Mouse (Mus musculus) embryonic facial prominence, embryonic 12.5 days (tissue): ENCODE measurements around the gene Stk10. TPM values are rescaled to one million over a fixed set of nuclear protein-coding genes. Genes with fewer than 3 reads are reported as not detected.
A peak's percentile ranks its signal among the peaks of the same experiment; 100 is the strongest.

ENCODE experiments used
- ATAC-seq: fragments of 200-750 bp; cut with Nextera tagmentation; 2 replicates; pipeline ENCODE4 v1.8.0; 2017; ENCODE audit not compliant: insufficient number of reproducible peaks, insufficient read depth, low FRiP score, low TSS enrichment
- H3K27ac ChIP-seq: fragments of 300-500 bp; sonication (generic); 2 replicates; pipeline ENCODE4 v1.5.1; 2016; ENCODE audit warnings: mild to moderate bottlenecking
- H3K27me3 ChIP-seq: fragments of 300-500 bp; sonication (generic); 2 replicates; pipeline ENCODE4 v1.6.1; 2016; ENCODE audit warnings: mild to moderate bottlenecking, moderate library complexity
- H3K36me3 ChIP-seq: fragments of 300-500 bp; sonication (generic); 2 replicates; pipeline ENCODE4 v1.6.1; 2016; ENCODE audit warnings: mild to moderate bottlenecking
- H3K4me1 ChIP-seq: fragments of 300-500 bp; sonication (generic); 2 replicates; pipeline ENCODE4 v1.6.1; 2016
- H3K4me2 ChIP-seq: fragments of 300-500 bp; sonication (generic); replicated peaks from 2 replicates; pipeline ENCODE4 v1.6.1; 2016; ENCODE audit warnings: mild to moderate bottlenecking, moderate library complexity
- H3K4me3 ChIP-seq: fragments of 300-500 bp; sonication (generic); 2 replicates; pipeline ENCODE4 v1.5.1; 2016; ENCODE audit warnings: mild to moderate bottlenecking
- H3K9ac ChIP-seq: fragments of 300-500 bp; sonication (generic); 2 replicates; pipeline ENCODE4 v1.6.1; 2016; ENCODE audit warnings: mild to moderate bottlenecking, moderate library complexity
- H3K9me3 ChIP-seq: fragments of 300-500 bp; sonication (generic); 2 replicates; pipeline ENCODE4 v1.6.1; 2016; ENCODE audit warnings: mild to moderate bottlenecking, moderate library complexity
- WGBS: fragments of 180-500 bp; shearing (Covaris S2); methylation state at CpG from one replicate; pipeline ENCODE4 v1.1.7; 2016; 5-methylcytosine and 5-hydroxymethylcytosine counted together
- polyA plus RNA-seq: library from polyadenylated mRNA; unstranded; fragments of >200 nt; fragmentation: Nextera tagmentation; extraction: Ambion mirVana; gene quantifications from 2 replicates; pipeline ENCODE4 v1.2.1, GENCODE M21; 2016

The Stk10 gene
- polyA plus RNA-seq, 1 experiment from 2014 or later: 3.2 TPM

DNA sequence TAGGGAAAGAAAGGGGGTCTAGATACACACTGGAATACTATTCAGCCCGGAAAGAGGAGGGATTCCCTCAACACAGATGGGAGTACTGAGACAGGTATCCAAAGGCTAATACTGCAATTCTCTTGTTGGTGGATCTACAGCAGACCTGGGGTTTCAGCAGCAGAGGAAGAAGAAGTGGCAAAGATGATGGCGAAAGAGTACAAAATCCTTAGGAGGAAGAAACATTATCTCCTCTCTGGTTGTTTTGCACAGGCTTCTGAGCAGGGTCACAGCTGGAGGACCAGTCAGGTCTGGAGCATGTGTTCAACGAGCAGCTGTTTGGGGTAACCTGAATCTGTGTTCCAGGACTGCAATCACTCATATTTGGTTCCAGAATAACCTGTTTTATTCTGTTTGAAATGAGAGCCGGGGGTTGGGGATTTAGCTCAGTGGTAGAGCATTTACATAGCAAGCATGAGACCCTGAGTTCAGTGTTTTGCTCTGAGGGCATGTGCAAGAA lies 96.7 kb downstream of the Stk10 start:
- Histone ChIP-seq H3K4me3 (no peak overlapping the region), H3K36me3 (no peaks in the 10 kb centered on the region), H3K4me1 (no peaks in the 10 kb centered on the region), H3K9me3 (no peaks in the 10 kb centered on the region), H3K27me3 (no peaks in the 10 kb centered on the region), H3K4me2 (no peak overlapping the region), H3K27ac (no peak overlapping the region), H3K9ac (no peak overlapping the region)
- ATAC-seq: no peak
- 65% methylated on average over 4 of the region's 4 CpGs for WGBS

DNA sequence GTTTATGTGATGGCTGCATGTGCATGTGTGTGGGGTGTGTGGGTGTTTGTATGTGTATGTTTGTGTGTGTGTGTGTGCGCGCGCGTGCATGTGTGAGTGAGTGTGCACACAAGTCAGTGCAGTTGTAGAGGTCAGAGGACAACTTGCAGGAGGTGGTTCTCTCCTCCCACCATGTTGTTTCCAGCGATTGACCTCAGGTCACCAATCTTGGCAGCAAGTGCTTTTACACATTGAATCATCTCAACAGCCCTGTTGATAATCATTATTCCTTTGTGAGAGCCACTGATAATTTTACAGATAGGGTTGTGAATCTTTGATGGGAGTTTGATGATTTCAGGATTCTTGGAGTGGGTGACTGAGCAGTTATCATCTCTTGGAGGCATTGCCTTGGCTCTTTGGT lies 99.6 kb downstream of the Stk10 start:
- WGBS: 98% methylated on average over 5 of the region's 5 CpGs
- H3K9me3 ChIP-seq: no peaks in the 10 kb centered on the region
- H3K36me3 ChIP-seq: no peaks in the 10 kb centered on the region
- no peak overlapping the region for H3K9ac ChIP-seq
- H3K27ac ChIP-seq: no peak overlapping the region
- ATAC-seq: no peak
- H3K4me1 ChIP-seq: no peaks in the 10 kb centered on the region
- H3K27me3 ChIP-seq: no peaks in the 10 kb centered on the region
- H3K4me3 ChIP-seq: no peak overlapping the region
- no peak overlapping the region for H3K4me2 ChIP-seq

DNA sequence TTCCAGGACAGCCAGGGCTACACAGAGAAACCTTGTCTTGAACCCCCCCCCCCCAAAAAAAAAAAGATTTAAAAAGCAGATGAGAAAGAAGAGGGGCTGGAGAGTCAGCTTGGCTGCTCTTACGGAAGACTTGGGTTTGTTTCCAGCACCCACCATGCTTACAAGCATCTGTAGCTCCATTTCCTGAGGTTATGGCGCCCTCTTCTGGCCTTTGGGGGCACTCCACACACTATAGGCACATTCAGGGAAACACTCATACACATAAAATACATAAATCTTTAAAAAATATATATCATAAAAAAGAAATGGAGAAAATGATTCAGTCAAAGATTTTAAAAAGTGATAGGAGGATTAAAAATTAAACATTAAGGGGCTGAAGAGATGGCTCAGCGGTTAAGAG lies 100.4 kb downstream of the Stk10 start:
- Histone ChIP-seq H3K4me1 (peaks cover 3% of the 10 kb centered on the region; the same call in 1 of the 2 replicates), H3K9me3 (no peaks in the 10 kb centered on the region), H3K27me3 (no peaks in the 10 kb centered on the region), H3K27ac (no peak overlapping the region), H3K4me3 (no peak overlapping the region), H3K4me2 (no peak overlapping the region), H3K9ac (no peak overlapping the region), H3K36me3 (no peaks in the 10 kb centered on the region)
- no peak for ATAC-seq
- WGBS: 67% methylated on average over 3 of the region's 3 CpGs

DNA sequence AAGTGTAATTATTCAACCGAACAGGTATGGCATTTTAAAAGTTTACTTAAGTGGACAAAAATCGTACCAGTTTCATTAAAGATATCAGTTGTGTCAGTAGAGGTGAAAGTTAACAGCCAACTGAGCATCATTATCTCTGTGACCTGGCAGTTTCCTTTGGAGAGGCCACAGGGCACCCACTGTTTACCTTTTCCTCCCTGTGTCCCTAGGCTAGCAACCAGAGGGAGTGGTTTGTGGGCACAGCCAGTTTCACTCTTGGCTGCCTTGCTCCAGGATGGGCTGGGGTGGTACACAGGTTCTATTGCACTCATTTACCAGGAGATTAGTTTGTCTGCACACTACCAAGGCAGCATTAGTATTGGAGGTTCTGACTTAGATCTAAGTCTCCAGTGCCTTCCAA lies 101.0 kb downstream of the Stk10 start:
- Histone ChIP-seq H3K4me2 (no peak overlapping the region), H3K9ac (no peak overlapping the region), H3K9me3 (no peaks in the 10 kb centered on the region), H3K36me3 (no peaks in the 10 kb centered on the region), H3K4me3 (no peak overlapping the region), H3K27ac (no peak overlapping the region), H3K27me3 (no peaks in the 10 kb centered on the region), H3K4me1 (peaks cover 8% of the 10 kb centered on the region)
- WGBS: 80% methylated on average over 2 of the region's 2 CpGs
- ATAC-seq: no peak

DNA sequence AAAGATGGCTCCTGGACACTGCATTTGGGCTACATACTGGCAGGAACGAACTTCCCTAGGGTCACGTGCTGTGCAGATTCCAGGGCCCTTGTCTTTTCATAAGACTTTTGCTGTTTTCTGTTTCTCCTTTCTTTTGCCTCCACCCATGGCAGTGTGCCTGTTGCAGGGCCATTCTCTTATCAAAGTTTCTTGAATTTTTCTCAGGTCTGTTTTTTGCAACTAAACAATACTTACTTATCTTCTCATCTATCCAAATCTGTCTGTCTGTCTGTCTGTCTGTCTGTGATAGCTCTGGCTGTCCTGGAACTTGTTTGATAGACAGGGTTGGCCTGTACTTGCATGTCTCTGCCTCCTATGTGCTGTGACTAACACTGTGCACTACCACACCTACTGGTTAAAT lies 101.7 kb downstream of the Stk10 start:
- no peaks in the 10 kb centered on the region for H3K9me3 ChIP-seq
- no peak overlapping the region for H3K27ac ChIP-seq
- no peaks in the 10 kb centered on the region for H3K36me3 ChIP-seq
- no peaks in the 10 kb centered on the region for H3K27me3 ChIP-seq
- ATAC-seq: no peak
- no peak overlapping the region for H3K9ac ChIP-seq
- 53% methylated on average over 2 of the region's 2 CpGs for WGBS
- no peak overlapping the region for H3K4me2 ChIP-seq
- H3K4me1 ChIP-seq: peaks cover 10% of the 10 kb centered on the region
- no peak overlapping the region for H3K4me3 ChIP-seq

DNA sequence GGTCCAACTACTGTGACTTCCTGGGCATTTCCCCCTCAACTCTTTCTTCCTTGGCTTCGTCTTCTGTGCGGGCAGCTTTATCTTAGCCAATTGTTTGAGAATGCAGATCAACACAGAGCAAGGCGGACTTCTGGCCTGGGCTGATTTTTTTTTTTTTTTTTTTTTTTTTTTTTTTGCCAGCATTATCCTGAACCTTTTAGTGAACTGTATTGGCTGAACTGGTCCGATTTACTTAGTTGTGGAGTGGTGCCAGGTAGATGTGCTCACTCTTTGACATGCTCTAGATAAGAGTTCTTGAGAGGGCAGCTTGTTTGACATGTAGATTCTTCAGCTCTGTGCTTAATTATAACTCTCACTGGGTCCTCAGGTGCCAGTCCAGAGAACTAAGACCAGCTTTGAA lies 103.2 kb downstream of the Stk10 start:
- 80% methylated on average over 4 of the region's 4 CpGs for WGBS
- Histone ChIP-seq H3K4me1 (peaks cover 17% of the 10 kb centered on the region), H3K27me3 (no peaks in the 10 kb centered on the region), H3K9me3 (no peaks in the 10 kb centered on the region), H3K27ac (no peak overlapping the region), H3K9ac (no peak overlapping the region), H3K4me2 (no peak overlapping the region), H3K4me3 (no peak overlapping the region), H3K36me3 (no peaks in the 10 kb centered on the region)
- ATAC-seq: no peak

DNA sequence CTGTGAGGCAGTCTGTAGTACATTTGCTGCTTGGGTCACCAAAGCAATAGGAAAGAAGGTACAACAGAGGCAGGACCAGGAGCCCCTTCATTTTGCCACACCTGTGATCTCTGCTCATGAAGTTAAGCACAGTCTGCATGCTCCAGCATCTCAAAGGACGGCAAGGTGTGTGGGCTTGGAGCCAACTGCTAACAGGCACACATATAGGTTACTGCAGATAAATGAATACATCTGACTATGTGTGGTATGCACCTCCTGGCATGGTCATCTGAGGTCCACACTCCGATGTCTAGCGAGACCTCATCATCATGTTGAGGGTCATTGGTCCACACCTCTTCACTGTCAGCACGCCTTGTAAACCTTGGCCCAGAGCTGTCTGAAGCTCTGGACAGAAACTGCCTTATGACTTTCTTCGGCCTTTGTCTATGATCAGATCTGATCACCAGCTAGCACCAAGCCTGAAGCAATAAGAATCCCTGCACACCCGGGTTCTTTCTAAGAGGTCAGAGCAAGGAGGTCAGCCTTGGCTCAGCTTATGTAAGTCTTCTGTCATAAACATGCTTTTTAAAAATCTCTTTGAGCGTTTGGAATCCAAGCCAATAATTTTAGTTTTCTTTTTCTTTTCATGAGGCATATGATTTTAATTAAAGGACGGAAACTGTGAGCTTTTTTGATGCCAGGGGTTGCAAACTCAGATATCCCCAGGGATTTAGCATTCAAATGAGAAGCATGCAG lies 105.6 kb downstream of the Stk10 start:
- no peak for ATAC-seq
- Histone ChIP-seq H3K4me1 (peaks cover 21% of the 10 kb centered on the region), H3K27ac (no peak overlapping the region), H3K27me3 (no peaks in the 10 kb centered on the region), H3K9me3 (no peaks in the 10 kb centered on the region), H3K4me2 (no peak overlapping the region), H3K36me3 (no peaks in the 10 kb centered on the region), H3K9ac (no peak overlapping the region), H3K4me3 (no peak overlapping the region)
- WGBS: 46% methylated on average over 8 of the region's 8 CpGs

DNA sequence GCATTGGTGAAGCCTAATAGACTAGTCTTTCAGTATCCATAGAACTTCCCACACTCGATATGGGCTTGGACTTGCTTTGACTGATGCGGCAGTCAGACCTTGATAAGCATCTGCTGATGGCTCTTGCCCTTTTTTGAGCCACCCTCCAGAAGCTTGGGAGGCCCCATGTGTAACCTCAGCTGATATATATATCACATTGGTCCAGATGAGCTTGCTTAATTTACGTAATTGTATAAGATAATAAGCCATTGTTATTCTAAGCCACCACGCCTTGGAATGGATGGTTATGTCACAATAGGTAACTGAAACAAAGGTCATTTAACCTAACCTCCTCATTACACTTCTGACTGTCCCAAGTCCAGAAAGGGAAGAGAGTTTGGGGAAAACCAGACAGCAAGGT lies 107.5 kb downstream of the Stk10 start:
- no peak overlapping the region for H3K9ac ChIP-seq
- no peaks in the 10 kb centered on the region for H3K27me3 ChIP-seq
- H3K4me2 ChIP-seq: no peak overlapping the region
- H3K27ac ChIP-seq: no peak overlapping the region
- no peaks in the 10 kb centered on the region for H3K36me3 ChIP-seq
- ATAC-seq: no peak
- H3K4me3 ChIP-seq: no peak overlapping the region
- H3K4me1 ChIP-seq: peaks cover 26% of the 10 kb centered on the region
- 94% methylated on average over 4 of the region's 4 CpGs for WGBS
- H3K9me3 ChIP-seq: no peaks in the 10 kb centered on the region

DNA sequence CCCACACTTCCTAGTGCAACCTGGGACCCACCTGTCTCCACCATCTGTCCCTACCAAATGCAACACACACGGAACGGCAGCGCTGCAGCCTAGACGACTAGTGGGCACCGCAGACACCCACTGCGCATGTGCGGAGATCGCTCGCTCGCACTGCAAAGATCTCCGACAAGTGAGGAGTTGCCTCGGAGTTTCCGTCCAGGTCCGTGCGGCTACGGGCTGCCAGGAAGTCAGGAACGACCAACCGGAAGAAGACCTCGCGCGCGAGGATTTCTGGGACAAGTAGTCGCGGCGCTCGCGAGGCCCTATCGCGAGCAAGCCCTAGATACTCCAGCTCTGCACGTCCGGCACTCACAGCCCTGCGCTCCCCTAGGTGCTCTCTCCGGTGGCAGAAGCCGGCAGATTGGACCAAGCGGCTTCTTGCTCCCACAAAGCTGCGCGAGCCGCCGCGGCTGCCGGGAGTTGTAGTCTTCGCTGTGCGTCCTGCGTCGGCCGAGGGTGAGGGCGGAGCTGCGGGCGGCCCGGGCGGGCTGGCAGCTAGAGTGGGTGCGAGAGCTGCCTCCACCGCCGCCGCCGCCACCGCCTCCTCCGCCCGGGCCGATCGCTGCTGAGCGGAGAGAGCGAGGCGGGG lies 109.3 kb downstream of the Stk10 start, which contains the start of gene Fbxw11:
Gene Fbxw11, plus strand, starts transcription at position 476 of the 628 bp plus-strand sequence.
- Histone ChIP-seq H3K36me3 (no peaks in the 10 kb centered on the region), H3K27ac (peak within 1 kb of the TSS; percentile 99), H3K9me3 (no peaks in the 10 kb centered on the region), H3K4me3 (peak within 1 kb of the TSS; percentile 97), H3K27me3 (no peaks in the 10 kb centered on the region), H3K4me2 (peak within 1 kb of the TSS; percentile 78), H3K4me1 (peaks cover 26% of the 10 kb centered on the region), H3K9ac (peak within 1 kb of the TSS; percentile 98)
- under 1% methylated on average over 64 of the region's 64 CpGs for WGBS
- peak; percentile 95 for ATAC-seq

DNA sequence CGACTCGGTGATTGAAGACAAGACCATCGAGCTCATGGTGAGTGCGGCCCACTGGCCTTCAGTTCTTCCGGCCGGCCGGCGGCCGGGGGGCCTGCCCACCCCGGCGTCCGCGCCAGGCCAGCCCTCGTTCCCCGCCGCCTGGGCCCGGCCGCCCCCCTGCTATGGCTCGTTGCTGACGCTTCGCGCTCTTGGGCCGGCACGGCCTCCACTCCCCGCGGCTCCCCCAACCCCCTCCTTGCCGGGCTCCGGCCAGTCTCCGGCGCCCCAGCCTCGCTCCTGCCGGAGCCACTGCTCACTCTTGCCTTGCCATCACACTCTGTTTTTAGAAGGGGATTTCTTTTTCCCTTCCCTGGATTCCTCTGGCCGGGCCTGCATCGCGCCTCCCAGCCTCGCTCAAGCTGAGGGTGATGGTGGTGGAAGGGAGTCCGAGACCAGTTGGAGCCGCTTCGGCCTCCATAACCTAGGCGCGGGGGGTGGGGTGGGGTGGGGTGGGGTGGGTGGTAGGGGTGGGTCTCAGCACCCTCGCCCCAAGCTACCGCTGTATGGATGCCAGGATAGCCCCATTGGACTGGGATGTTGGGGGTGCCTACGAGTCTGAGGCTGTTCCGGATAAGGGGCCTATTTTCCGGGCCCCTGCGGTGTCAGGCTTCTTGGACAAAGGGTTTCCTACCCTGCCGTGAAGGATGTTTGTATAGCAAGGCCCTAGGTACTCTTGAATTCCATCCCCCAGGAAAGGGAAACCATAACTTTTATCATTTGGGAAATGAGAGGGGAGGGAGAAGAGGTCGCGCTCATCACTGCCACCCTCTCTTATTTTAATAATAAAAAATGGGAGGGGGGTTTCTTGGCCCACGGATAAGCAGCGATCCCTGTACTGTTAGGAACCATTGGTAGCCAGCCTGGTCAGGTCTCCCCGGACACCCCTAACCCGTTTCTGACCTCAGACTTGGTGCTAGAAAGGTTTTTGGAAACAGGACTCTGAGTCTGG lies 110.1 kb downstream of the Stk10 start:
- under 1% methylated on average over 49 of the region's 54 CpGs for WGBS

DNA sequence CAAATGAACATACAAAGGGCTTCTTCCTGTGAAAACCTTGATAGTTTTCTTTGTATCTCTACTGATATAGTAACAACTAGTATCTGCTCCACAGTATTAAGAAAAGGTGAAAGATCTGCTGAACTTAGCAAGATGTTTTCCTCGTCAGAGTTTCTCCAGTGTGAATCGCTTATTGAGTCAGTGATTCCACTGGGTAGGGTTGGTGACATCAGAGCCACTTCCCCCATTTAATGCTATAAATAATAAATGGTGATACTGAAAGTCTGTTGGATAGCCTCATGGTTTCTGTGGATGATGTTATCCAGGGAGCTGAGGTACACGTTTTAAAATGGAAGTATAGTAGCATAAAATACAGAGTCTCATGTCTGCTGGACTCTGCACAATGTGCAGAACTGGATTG lies 110.9 kb downstream of the Stk10 start:
- WGBS: 47% methylated on average over 3 of the region's 3 CpGs
- Histone ChIP-seq H3K4me3 (peak overlapping the region; percentile 97), H3K4me1 (peaks cover 19% of the 10 kb centered on the region), H3K27me3 (no peaks in the 10 kb centered on the region), H3K27ac (no peak overlapping the region), H3K4me2 (peak overlapping the region; percentile 78), H3K36me3 (0 out of 2 replicates have a peak, but pooled peaks cover 3% of the 10 kb centered on the region), H3K9me3 (no peaks in the 10 kb centered on the region), H3K9ac (peak overlapping the region; percentile 98)
- no peak for ATAC-seq

More for the DNA sequence above, 110.1 kb downstream of the Stk10 start:
- H3K4me3 ChIP-seq: peak overlapping the region; percentile 97
- peak; percentile 58 for ATAC-seq
- peak overlapping the region; percentile 98 for H3K9ac ChIP-seq
- peaks cover 26% of the 10 kb centered on the region for H3K4me1 ChIP-seq
- H3K9me3 ChIP-seq: no peaks in the 10 kb centered on the region
- no peaks in the 10 kb centered on the region for H3K36me3 ChIP-seq
- no peaks in the 10 kb centered on the region for H3K27me3 ChIP-seq
- peak overlapping the region; percentile 78 for H3K4me2 ChIP-seq
- peak overlapping the region; percentile 99 for H3K27ac ChIP-seq
